Mouse (Mus musculus) midbrain, embryonic 10.5 days (tissue): ENCODE results near the gene Myo15b. TPM values are rescaled to one million over a fixed set of nuclear protein-coding genes. Genes with fewer than 3 reads are reported as not detected.
"Not testable (repeated sequence)": the region's sequence is repeated elsewhere in the genome, so short reads cannot be mapped to it uniquely, and the experiment has no call there.

ENCODE experiments used
- DNase-seq: peaks from one replicate; pipeline ENCODE4 v3.0.0-alpha.2; 2017; ENCODE audit warnings: low spot score
- H3K27ac ChIP-seq: fragments of 300-500 bp; sonication (generic); replicated peaks from 2 replicates; pipeline ENCODE4 v1.5.1; 2016; ENCODE audit warnings: mild to moderate bottlenecking
- H3K27me3 ChIP-seq: fragments of 300-500 bp; sonication (generic); 2 replicates; pipeline ENCODE4 v1.6.1; 2016; ENCODE audit warnings: low read depth, mild to moderate bottlenecking; ENCODE audit not compliant: poor library complexity, severe bottlenecking
- H3K36me3 ChIP-seq: fragments of 300-500 bp; sonication (generic); 2 replicates; pipeline ENCODE4 v1.6.1; 2016; ENCODE audit warnings: mild to moderate bottlenecking, moderate library complexity
- H3K4me1 ChIP-seq: fragments of 300-500 bp; sonication (generic); 2 replicates; pipeline ENCODE4 v1.6.1; 2016
- H3K4me3 ChIP-seq: fragments of 300-500 bp; sonication (generic); 2 replicates; pipeline ENCODE4 v1.5.1; 2016; ENCODE audit warnings: mild to moderate bottlenecking, moderate library complexity
- H3K9me3 ChIP-seq: fragments of 300-500 bp; sonication (generic); replicated peaks from 2 replicates; pipeline ENCODE4 v1.6.1; 2016; ENCODE audit warnings: mild to moderate bottlenecking
- WGBS: fragments of 180-500 bp; shearing (Covaris S2); methylation state at CpG from one replicate; pipeline ENCODE4 v1.1.7; 2016; 5-methylcytosine and 5-hydroxymethylcytosine counted together
- polyA plus RNA-seq: library from polyadenylated mRNA; unstranded; fragments of >200 nt; fragmentation: Nextera tagmentation; extraction: Ambion mirVana; gene quantifications from 2 replicates; pipeline ENCODE4 v1.2.1, GENCODE M21; 2016

Gene Myo15b
- polyA plus RNA-seq, 1 experiment from 2014 or later: 0.12 TPM

DNA sequence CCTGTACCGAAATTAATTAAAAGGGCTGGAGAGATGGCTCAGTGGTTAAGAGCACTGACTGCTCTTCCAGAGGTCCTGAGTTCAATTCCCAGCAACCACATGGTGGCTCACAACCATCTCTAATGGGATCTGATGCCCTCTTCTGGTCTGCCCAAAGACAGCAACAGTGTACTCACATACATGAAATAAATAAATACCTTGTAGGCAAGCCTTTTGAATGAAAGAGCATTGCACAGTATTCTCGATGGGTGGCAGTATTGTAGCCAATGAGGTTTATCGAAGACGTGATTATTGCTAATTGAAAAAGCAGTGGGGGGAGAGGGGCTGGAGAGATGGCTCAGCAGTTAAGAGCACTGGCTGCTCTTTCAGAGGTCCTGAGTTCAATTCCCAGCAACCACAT lies 1.1 kb upstream of the Myo15b start:
- Histone ChIP-seq H3K27me3 (peaks cover 74% of the 10 kb centered on the region), H3K4me1 (peaks cover 26% of the 10 kb centered on the region)
- not testable (repeated sequence) for DNase-seq, H3K27ac ChIP-seq, H3K9me3 ChIP-seq, H3K4me3 ChIP-seq, H3K36me3 ChIP-seq
- 92% methylated on average over 4 of the region's 4 CpGs for WGBS

DNA sequence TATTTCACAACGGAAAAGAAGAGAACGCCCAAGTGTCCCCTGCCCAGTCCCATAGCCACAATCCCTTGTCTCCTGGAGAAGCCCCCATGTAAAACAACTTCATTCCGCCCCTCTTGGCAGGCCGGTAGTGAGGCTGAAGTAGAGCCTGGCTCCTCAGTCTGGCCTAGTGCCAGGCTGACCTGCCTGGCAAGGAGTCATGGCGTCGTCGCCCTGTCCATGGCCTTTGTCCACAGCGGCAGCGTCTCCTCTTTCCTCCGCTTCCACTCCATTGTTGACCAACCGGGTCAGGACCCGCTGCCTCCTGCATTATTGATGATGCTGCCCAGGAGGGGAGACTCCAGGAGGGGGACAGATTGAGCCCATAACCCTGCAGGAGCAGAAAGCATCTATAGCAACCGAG lies 270 bp upstream of the Myo15b start:
- Histone ChIP-seq H3K36me3 (no peaks in the 10 kb centered on the region), H3K27ac (0 out of 2 replicates have a peak overlapping the region, but pooled peaks have one; percentile 24), H3K4me1 (peaks cover 26% of the 10 kb centered on the region), H3K27me3 (peaks cover 81% of the 10 kb centered on the region), H3K9me3 (no peaks in the 10 kb centered on the region), H3K4me3 (peak overlapping the region; percentile 51)
- WGBS: 54% methylated on average over 13 of the region's 13 CpGs
- DNase-seq: peak; percentile 26

DNA sequence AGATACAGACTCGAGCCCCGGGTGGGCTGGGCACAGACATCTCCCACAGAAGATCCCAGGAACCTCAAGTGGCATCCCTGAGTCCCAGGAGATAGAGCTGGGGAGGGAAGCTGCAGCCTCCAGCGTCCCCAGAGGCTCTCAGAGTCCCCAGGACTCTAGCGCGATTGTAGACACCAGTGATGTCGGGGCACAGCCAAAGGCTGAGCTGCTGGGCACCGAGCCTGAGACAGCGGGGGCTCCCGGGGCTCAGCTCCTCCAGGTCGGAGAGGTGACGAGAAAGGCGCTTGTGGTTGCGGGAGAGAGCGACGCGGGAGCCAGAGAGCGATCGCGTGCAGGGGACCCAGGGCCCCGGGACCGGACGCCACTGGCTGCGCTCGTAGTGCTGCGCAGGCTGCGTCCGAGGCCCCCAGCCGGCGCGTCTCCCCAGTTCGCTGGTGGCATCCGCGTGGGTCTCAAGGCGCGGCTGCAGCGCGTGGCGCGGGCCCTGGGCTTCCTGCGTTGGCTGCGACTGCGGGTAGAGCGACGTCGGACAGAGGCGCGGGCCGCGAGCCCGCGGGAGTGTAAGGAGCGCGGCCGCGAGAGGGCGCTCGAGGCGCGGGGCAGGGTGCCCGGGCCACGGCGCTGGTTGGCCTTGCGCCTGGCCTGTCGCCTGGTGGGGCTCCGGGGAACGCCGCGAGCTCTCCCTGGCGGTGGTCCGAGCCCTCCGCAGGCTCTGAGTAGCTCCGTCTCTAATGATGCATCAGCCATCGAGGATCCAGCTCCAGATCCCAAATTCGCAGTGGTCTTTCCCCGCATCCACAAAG lies 1.1 kb downstream of the Myo15b start:
- Histone ChIP-seq H3K4me3 (peak overlapping the region; percentile 51), H3K27ac (peak overlapping the region; percentile 59; the same call in 1 of the 2 replicates), H3K36me3 (no peaks in the 10 kb centered on the region), H3K9me3 (no peaks in the 10 kb centered on the region), H3K4me1 (peaks cover 26% of the 10 kb centered on the region), H3K27me3 (peaks cover 81% of the 10 kb centered on the region)
- DNase-seq: peak; percentile 87
- 3% methylated on average over 75 of the region's 75 CpGs for whole genome bisulfite sequencing

DNA sequence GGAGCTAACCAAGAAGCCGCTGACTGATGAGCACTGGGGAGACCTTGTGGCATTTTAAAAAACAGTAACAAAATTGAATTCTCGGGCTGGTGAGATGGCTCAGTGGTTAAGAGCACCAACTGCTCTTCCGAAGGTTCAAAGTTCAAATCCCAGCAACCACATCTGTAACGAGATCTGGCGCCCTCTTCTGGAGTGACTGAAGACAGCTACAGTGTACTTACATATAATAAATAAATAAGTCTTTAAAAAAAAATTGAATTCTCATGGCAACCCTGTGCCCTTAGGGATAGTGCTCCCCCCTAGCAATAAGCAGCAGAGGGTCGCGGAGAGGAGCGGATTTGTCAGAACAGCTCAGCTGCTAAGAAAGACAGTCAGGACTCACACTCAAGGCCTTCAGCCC lies 5.7 kb downstream of the Myo15b start:
- H3K9me3 ChIP-seq: no peaks in the 10 kb centered on the region
- H3K4me1 ChIP-seq: peaks cover 27% of the 10 kb centered on the region
- peaks cover 39% of the 10 kb centered on the region for H3K27me3 ChIP-seq
- H3K27ac ChIP-seq: no peak overlapping the region
- WGBS: 85% methylated on average over 8 of the region's 8 CpGs
- DNase-seq: no peak
- H3K36me3 ChIP-seq: no peaks in the 10 kb centered on the region
- H3K4me3 ChIP-seq: no peak overlapping the region

DNA sequence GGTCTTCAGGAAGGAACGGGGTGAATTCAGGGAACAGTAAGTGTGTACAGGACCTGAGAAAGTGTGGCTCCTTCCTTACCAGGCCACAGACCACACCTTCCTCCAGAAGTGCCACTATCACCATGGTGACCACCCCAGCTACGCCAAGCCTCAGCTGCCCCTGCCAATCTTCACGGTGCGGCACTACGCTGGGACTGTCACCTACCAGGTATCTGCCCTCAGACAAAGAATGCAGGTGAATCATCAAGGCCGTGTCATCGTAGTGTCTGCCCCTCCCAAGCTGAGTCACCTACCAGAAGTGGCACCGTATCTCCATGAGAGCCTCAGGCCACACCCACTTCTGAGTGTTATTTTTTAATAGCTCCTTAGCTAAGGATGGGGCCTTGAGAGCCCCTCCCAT lies 11.2 kb downstream of the Myo15b start:
- H3K36me3 ChIP-seq: no peaks in the 10 kb centered on the region
- WGBS: 90% methylated on average over 8 of the region's 8 CpGs
- H3K4me1 ChIP-seq: peaks cover 20% of the 10 kb centered on the region
- H3K9me3 ChIP-seq: no peaks in the 10 kb centered on the region
- no peak overlapping the region for H3K4me3 ChIP-seq
- no peak overlapping the region for H3K27ac ChIP-seq
- H3K27me3 ChIP-seq: no peaks in the 10 kb centered on the region
- DNase-seq: no peak

DNA sequence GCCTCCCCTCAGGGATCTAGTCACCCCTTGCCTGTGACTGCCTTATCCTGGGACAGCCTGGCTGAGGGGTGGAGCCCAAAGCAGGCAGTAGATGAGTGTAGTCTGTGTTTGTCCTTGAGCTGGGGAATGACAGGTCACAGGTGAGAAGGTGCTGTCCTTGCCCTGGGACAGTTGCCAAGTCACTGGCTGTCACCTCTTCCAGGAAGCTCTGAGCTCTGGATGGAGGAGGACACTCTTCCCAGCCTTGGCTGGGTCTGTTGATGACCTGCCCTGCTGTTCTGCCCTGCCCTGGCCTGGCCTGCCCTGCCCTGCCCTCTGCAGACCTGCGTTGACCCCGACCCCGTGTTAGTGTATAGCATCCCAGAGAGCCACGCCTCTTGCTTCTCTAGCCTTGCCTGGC lies 14.2 kb downstream of the Myo15b start:
- 72% methylated on average over 4 of the region's 4 CpGs for WGBS
- H3K4me3 ChIP-seq: no peak overlapping the region

DNA sequence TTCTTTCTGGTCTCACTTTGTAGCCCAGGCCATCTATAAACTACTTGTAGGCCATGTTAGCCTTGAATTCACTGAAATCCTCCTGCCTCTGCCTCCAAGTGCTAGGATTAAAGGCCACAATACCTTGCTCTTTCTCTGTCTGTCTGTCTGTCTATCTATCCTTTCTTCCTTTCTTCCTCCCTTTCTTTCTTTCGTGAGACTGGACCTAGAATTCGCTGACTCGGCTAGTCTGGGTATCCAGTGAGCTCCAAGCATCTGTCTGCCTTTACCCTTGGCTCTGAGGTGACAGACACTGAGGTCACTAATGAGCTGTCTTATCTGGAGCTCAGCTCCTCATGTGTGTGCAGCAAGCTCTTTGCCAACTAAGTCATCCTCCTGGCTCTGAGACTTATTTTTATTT lies 17.7 kb downstream of the Myo15b start:
- H3K4me3 ChIP-seq: no peak overlapping the region
- no peaks in the 10 kb centered on the region for H3K36me3 ChIP-seq
- no peak for DNase-seq
- peaks cover 7% of the 10 kb centered on the region for H3K4me1 ChIP-seq
- H3K27me3 ChIP-seq: no peaks in the 10 kb centered on the region
- no peaks in the 10 kb centered on the region for H3K9me3 ChIP-seq
- H3K27ac ChIP-seq: no peak overlapping the region
- 95% methylated on average over 3 of the region's 3 CpGs for WGBS

More for the DNA sequence above, 14.2 kb downstream of the Myo15b start:
- H3K36me3 ChIP-seq: no peaks in the 10 kb centered on the region
- peaks cover 6% of the 10 kb centered on the region for H3K4me1 ChIP-seq
- no peak for DNase-seq
- H3K27me3 ChIP-seq: no peaks in the 10 kb centered on the region
- H3K27ac ChIP-seq: no peak overlapping the region
- no peaks in the 10 kb centered on the region for H3K9me3 ChIP-seq

DNA sequence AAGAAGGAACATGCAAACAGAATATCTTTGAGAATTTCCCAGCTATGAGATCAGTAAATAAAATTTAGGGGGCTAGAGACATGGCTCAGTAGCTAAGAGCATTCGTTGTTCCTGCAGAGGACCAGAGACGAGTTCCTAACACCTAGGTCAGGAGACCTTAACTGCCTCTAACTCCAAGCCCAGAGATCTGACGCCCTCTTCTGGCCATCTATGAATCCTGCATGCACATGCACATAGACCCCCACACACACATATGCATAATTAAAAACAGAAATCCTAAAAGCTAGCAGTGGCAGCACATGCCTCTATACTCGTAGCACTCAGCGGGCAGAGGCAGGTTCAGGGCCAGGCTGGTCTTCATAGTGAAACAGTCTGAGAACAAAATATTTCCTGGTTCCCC lies 18.2 kb downstream of the Myo15b start:
- peaks cover 7% of the 10 kb centered on the region for H3K4me1 ChIP-seq
- no peaks in the 10 kb centered on the region for H3K36me3 ChIP-seq
- H3K4me3 ChIP-seq: no peak overlapping the region
- H3K27me3 ChIP-seq: no peaks in the 10 kb centered on the region
- no peak overlapping the region for H3K27ac ChIP-seq
- 80% methylated on average over 5 of the region's 5 CpGs for WGBS
- no peaks in the 10 kb centered on the region for H3K9me3 ChIP-seq
- DNase-seq: no peak

DNA sequence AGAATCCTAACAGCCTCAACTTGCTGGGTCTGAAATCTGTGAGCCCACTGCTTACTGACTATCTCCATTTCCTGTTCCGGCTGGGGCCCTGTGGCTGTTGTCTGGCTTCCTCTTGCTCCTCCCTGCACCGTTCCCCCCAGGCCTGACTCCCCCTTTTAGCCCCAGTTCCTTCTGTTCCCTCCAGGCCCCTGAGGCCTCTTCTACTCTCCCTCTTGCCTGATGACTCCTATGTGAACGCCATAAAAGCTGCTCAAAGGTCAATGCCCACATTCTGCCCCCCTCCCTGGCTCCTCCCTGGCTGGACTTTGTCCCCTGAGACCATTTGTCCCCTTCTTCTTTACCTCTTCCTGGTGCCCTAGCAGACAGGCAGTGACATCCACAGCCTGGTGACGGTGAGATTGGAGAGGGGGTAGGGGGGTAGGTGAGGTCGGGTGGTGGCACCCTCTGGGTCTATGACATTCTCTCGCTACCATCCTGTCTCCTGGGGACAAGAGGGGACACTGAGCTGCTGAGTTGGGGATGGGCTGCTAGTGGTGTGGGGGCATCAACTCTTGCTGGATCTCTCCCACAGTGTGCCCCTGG lies 19.1 kb downstream of the Myo15b start:
- H3K9me3 ChIP-seq: no peaks in the 10 kb centered on the region
- H3K27ac ChIP-seq: no peak overlapping the region
- WGBS: 79% methylated on average over 6 of the region's 6 CpGs
- DNase-seq: no peak
- no peak overlapping the region for H3K4me3 ChIP-seq
- no peaks in the 10 kb centered on the region for H3K27me3 ChIP-seq
- H3K36me3 ChIP-seq: no peaks in the 10 kb centered on the region
- H3K4me1 ChIP-seq: peaks cover 7% of the 10 kb centered on the region

DNA sequence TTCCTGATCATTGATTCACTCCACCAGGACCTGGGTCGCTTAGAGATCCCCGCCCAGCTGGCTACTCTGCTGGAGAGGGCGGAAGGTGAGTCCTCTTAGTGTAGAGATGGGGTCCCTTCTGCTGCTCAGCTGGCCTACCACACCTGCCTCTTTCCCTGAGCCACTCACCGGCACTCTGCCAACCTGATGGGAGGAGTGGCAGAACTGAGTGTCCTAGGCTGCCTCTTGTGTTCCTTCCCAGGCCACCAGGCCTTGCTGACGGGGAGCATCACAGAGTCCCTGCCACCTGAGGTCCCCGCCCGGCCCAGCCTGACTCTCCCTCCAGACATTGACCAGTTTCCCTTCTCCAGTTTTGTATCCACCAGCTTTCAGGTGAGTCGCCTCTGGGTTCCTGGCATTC lies 19.9 kb downstream of the Myo15b start:
- WGBS: 80% methylated on average over 8 of the region's 8 CpGs
- H3K27me3 ChIP-seq: peaks cover 5% of the 10 kb centered on the region
- no peak for DNase-seq
- H3K27ac ChIP-seq: no peak overlapping the region
- H3K4me1 ChIP-seq: peaks cover 3% of the 10 kb centered on the region; the same call in 1 of the 2 replicates
- H3K36me3 ChIP-seq: no peaks in the 10 kb centered on the region
- no peak overlapping the region for H3K4me3 ChIP-seq
- no peaks in the 10 kb centered on the region for H3K9me3 ChIP-seq

DNA sequence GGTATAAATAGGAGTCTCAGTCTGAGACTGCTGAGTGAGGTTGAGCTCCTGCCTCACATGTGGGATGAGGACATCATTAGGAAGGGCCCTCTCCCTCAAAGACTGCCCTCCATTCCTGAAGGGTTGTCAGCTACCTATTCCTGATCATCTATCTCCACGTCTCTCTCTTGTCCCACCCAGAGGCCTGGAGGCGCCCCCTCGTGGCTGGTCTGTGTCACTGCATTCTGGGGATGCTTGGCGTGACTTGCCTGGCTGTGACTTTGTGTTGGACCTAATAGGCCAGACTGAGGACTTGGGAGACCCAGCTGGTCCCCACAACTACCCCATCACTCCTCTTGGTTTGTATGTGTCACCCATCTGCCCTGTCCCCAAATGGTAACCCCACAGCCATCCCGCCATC lies 22.8 kb downstream of the Myo15b start:
- H3K4me1 ChIP-seq: peaks cover 8% of the 10 kb centered on the region
- 23% methylated on average over 5 of the region's 5 CpGs for WGBS

DNA sequence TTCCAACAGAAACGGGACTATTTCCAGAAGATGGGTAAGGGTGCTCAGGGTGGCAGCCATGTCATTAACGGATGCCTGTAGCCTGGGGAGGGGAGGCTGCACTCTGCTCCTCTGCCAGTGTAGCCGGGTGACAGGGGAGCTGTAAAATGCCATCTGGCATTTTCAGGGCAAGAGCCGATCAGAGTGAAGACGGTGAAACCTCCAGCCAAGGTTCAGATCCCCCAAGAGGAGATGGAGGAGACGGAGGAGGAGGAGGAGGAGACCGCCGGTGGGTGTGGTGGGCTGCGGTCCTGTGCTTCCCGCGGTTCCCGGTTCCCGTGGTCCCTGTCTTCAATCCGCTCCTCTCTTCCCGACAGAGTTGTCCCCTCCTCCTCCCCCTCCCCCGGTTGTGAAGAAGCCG lies 25.0 kb downstream of the Myo15b start:
- Histone ChIP-seq H3K27me3 (peaks cover 20% of the 10 kb centered on the region), H3K36me3 (no peaks in the 10 kb centered on the region), H3K4me1 (peaks cover 5% of the 10 kb centered on the region; the same call in 1 of the 2 replicates), H3K27ac (no peak overlapping the region), H3K4me3 (no peak overlapping the region), H3K9me3 (no peaks in the 10 kb centered on the region)
- 33% methylated on average over 17 of the region's 17 CpGs for WGBS
- DNase-seq: no peak

More for the DNA sequence above, 22.8 kb downstream of the Myo15b start:
- H3K27me3 ChIP-seq: peaks cover 20% of the 10 kb centered on the region
- no peaks in the 10 kb centered on the region for H3K36me3 ChIP-seq
- H3K4me3 ChIP-seq: no peak overlapping the region
- peak; percentile 61 for DNase-seq
- H3K9me3 ChIP-seq: no peaks in the 10 kb centered on the region
- no peak overlapping the region for H3K27ac ChIP-seq

DNA sequence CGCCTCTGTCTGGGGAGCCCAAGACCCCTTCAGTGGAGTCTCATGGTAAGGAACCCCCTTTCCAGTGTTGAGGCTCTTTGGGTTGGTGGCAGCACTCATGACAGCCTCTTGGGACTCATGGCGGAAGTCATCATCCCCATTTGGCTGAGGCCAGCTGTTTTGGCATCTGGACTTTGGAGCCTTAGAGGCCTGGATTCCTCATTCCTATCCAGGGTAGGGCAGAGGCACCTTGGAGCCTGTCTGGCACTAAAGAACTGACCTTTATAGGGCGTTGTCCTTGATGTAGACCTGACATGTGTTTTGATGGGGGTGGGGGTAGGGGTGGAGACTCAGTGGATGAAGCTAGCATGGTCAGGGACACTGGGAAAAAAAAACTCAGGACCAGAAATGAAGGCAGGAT lies 26.2 kb downstream of the Myo15b start:
- DNase-seq: no peak
- Histone ChIP-seq H3K27ac (no peak overlapping the region), H3K4me3 (no peak overlapping the region), H3K36me3 (no peaks in the 10 kb centered on the region), H3K9me3 (no peaks in the 10 kb centered on the region), H3K27me3 (peaks cover 20% of the 10 kb centered on the region), H3K4me1 (peaks cover 5% of the 10 kb centered on the region)
- 92% methylated on average over 3 of the region's 3 CpGs for WGBS
